Mouse (Mus musculus): ENCODE data around the gene Vps4a.
"Not testable (repeated sequence)": the region's sequence is repeated elsewhere in the genome, so short reads cannot be mapped to it uniquely, and the experiment has no call there.

The Vps4a gene

GRCm38 (mm10) chr8:107030650-107031576 is at the start of gene Vps4a:
TSS of gene Vps4a (plus strand) at chr8:107031222.
- in situ Hi-C loops (cut with MboI; ENCODE audit: unreplicated experiment in 2 of 2), result no loop called here

- in situ Hi-C loops (cut with MboI; ENCODE audit: unreplicated experiment in 2 of 2), result no loop called here
Measured at GRCm38 (mm10) chr8:106985404-106985821, 45.6 kb upstream of the Vps4a start.

- in situ Hi-C loops (cut with MboI; ENCODE audit: unreplicated experiment in 2 of 2), result no loop called here
Measured at GRCm38 (mm10) chr8:106985951-106986350, 45.1 kb upstream of the Vps4a start.

GRCm38 (mm10) chr8:106987557-106987956 is 43.5 kb upstream of the Vps4a start:
- in situ Hi-C loops (cut with MboI; ENCODE audit: unreplicated experiment in 2 of 2), result no loop called here

- in situ Hi-C loops (cut with MboI; ENCODE audit: unreplicated experiment in 2 of 2), result no loop called here
Measured at GRCm38 (mm10) chr8:106991393-106991792, 39.6 kb upstream of the Vps4a start.

GRCm38 (mm10) chr8:106996339-106996738 is 34.7 kb upstream of the Vps4a start:
- in situ Hi-C loops (cut with MboI; ENCODE audit: unreplicated experiment in 2 of 2), result not testable (repeated sequence)

- in situ Hi-C loops (cut with MboI; ENCODE audit: unreplicated experiment in 2 of 2), result no loop called here
Measured at GRCm38 (mm10) chr8:106997416-106997815, 33.6 kb upstream of the Vps4a start.

- in situ Hi-C loops (cut with MboI; ENCODE audit: unreplicated experiment in 2 of 2), result no loop called here
Measured at GRCm38 (mm10) chr8:106999068-106999467, 32.0 kb upstream of the Vps4a start.

- in situ Hi-C loops (cut with MboI; ENCODE audit: unreplicated experiment in 2 of 2), result loop anchor here (5.0 to 25.0 kb wide), 5 partner anchors 80 to 590 kb away; partner anchors contain the start of gene Zfp90 (in 1 of the 2)
Measured at GRCm38 (mm10) chr8:107002532-107002931, 28.5 kb upstream of the Vps4a start.

- in situ Hi-C loops (cut with MboI; ENCODE audit: unreplicated experiment in 2 of 2), result loop anchor here in 1 of 2 experiments (10.0 to 25.0 kb wide), 3 partner anchors 123 to 595 kb away; partner anchors contain the start of gene Zfp90
Measured at GRCm38 (mm10) chr8:107007795-107008194, 23.2 kb upstream of the Vps4a start.

GRCm38 (mm10) chr8:107012666-107013065 is 18.4 kb upstream of the Vps4a start:
- in situ Hi-C loops (cut with MboI; ENCODE audit: unreplicated experiment in 2 of 2), result loop anchor here in 1 of 2 experiments (25.0 kb wide), 1 partner anchor 600 kb away; the partner anchor contains the start of gene Zfp90

GRCm38 (mm10) chr8:107014915-107015314 is 16.1 kb upstream of the Vps4a start:
- in situ Hi-C loops (cut with MboI; ENCODE audit: unreplicated experiment in 2 of 2), result loop anchor here in 1 of 2 experiments (25.0 kb wide), 1 partner anchor 603 kb away; the partner anchor contains the start of gene Zfp90

- in situ Hi-C loops (cut with MboI; ENCODE audit: unreplicated experiment in 2 of 2), result loop anchor here in 1 of 2 experiments (25.0 kb wide), 1 partner anchor 611 kb away; the partner anchor contains the start of gene Zfp90
Measured at GRCm38 (mm10) chr8:107023479-107023878, 7.5 kb upstream of the Vps4a start.

- in situ Hi-C loops (cut with MboI; ENCODE audit: unreplicated experiment in 2 of 2), result no loop called here
Measured at GRCm38 (mm10) chr8:107029310-107029709, 1.7 kb upstream of the Vps4a start.

- in situ Hi-C loops (cut with MboI; ENCODE audit: unreplicated experiment in 2 of 2), result no loop called here
Measured at GRCm38 (mm10) chr8:107030058-107030457, 964 bp upstream of the Vps4a start.

GRCm38 (mm10) chr8:107031577-107032090 is 612 bp downstream of the Vps4a start:
- in situ Hi-C loops (cut with MboI; ENCODE audit: unreplicated experiment in 2 of 2), result no loop called here

GRCm38 (mm10) chr8:107033609-107034008 is 2.6 kb downstream of the Vps4a start:
- in situ Hi-C loops (cut with MboI; ENCODE audit: unreplicated experiment in 2 of 2), result not testable (repeated sequence)

- in situ Hi-C loops (cut with MboI; ENCODE audit: unreplicated experiment in 2 of 2), result no loop called here
Measured at GRCm38 (mm10) chr8:107035641-107036040, 4.6 kb downstream of the Vps4a start.

- in situ Hi-C loops (cut with MboI; ENCODE audit: unreplicated experiment in 2 of 2), result no loop called here
Measured at GRCm38 (mm10) chr8:107036626-107037025, 5.6 kb downstream of the Vps4a start.

GRCm38 (mm10) chr8:107040632-107041031 is 9.6 kb downstream of the Vps4a start:
- in situ Hi-C loops (cut with MboI; ENCODE audit: unreplicated experiment in 2 of 2), result no loop called here

GRCm38 (mm10) chr8:107045478-107045877 is 14.5 kb downstream of the Vps4a start:
- in situ Hi-C loops (cut with MboI; ENCODE audit: unreplicated experiment in 2 of 2), result no loop called here

Measured in v-Abl transformed pro-B cells (cell line).